ENCODE assay signal across 8 mouse cellular contexts in the genomic region with DNA sequence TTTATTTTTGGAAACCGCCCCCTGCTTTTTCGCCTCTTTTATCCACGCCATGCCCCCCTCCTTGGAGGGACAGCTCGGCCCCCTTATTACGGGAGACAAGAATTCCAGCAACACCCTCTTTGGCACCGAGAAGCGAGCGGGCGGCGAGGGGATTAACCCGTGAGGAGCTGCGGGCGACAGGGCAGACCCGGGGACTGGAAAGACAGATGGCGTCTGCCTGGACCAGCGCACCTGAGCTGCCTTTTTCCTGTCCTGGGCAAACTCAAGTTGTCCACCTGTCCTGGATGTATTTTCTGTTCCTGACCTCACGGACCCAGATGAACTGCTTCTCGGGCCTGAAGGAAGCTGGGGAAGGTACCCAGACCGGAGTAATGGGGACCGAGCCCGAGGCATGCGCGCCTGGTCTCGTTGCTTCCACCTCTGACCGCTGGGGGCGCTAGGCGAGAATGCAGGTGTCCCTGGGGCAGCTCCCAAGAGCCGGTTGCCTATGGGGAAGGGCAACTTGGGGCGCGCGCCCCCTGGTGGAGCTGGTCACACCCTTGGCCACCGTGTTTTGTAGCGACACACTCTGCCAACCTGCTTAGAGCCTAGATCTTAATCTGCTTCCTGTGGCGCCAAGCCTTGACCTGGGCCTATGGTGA. TPM values are rescaled to one million over a fixed set of nuclear protein-coding genes. Genes with fewer than 3 reads are reported as not detected.
DNase-seq lines count a peak whose midpoint lies in the region; ATAC-seq and TF ChIP-seq lines count a peak whose summit lies in the region.

A gene (minus strand): TSS at position 52 of the 641 bp plus-strand sequence.

- H3K4me2 ChIP-seq in hindbrain, embryonic 16.5 days (ENCODE audit: low read length), result peak within 1 kb of the TSS; percentile 45

- peaks cover 9% of the 10 kb centered on the region for H3K4me1 ChIP-seq in hindbrain, embryonic 16.5 days (ENCODE audit: control insufficient read depth, insufficient read depth, low read depth, low read length)

- H3K27me3 ChIP-seq in hindbrain, embryonic 16.5 days (replicated peaks; ENCODE audit: control insufficient read depth, insufficient read depth, low read length), result peaks cover 38% of the 10 kb centered on the region

- no peak within 1 kb of the TSS for H3K27ac ChIP-seq in gastrocnemius, adult 2 months
- H3K27ac ChIP-seq in hindbrain, embryonic 16.5 days (ENCODE audit: low read depth, low read length), result no peak within 1 kb of the TSS

- H3K36me3 ChIP-seq in hindbrain, embryonic 16.5 days (ENCODE audit: control insufficient read depth, insufficient read depth, low read length), result no peaks in the 10 kb centered on the region

- DNase-seq in WW6 (ENCODE audit: low read depth, low spot score), result peak; percentile 86
- peak; percentile 58 to 85 for DNase-seq in cerebellum, postnatal 4 days (ENCODE audit: low spot score in 2 of 2)
- peak; percentile 93 for DNase-seq in gastrocnemius, adult 2 months
- DNase-seq in left cerebral cortex, adult 18-20 months (ENCODE audit: low spot score in 2 of 2), result peak; percentile 58 to 69
- peak; percentile 42 for DNase-seq in right cerebral cortex, adult 18-20 months
- peak; percentile 67 for DNase-seq in urinary bladder, postnatal 10 days (ENCODE audit: low spot score)

- no peaks in the 10 kb centered on the region; the same call in 1 of the 2 replicates for H3K9me3 ChIP-seq in hindbrain, embryonic 16.5 days (ENCODE audit: control insufficient read depth, low read length)

- WGBS in hindbrain, embryonic 16.5 days, result 3% methylated on average over 34 of the region's 34 CpGs

- no peak for ATAC-seq in hindbrain, embryonic 16.5 days
- peak; percentile 95 for ATAC-seq in megakaryocyte, adult 5-6 weeks (ENCODE audit: poor library complexity, severe bottlenecking)

- peak; percentile 95 for TF ChIP-seq CTCF in gastrocnemius, adult 2 months (IDR thresholded peaks at IDR 0.05)

- peak within 1 kb of the TSS; percentile 64 for H3K4me3 ChIP-seq in gastrocnemius, adult 2 months
- peak within 1 kb of the TSS; percentile 24 for H3K4me3 ChIP-seq in hindbrain, embryonic 16.5 days (ENCODE audit: low read length)

- H3K9ac ChIP-seq in hindbrain, embryonic 16.5 days (ENCODE audit: low read depth, low read length), result peak within 1 kb of the TSS; percentile 18; the same call in 1 of the 2 replicates

- intact Hi-C loops in gastrocnemius, adult 2 months (cut with DNase I), result loop anchor here (1.0 to 10.0 kb wide), 3 partner anchors 64 to 148 kb away; no protein-coding TSS in a partner anchor

RNA-seq across cellular contexts. Expression of the gene that starts here (rescaled TPM):
- total RNA-seq in gastrocnemius, adult 2 months (2021), result 1 to 10 TPM in 1 of 2 experiments, under 1 TPM in 1; 0.78 to 1.6 TPM
- polyA plus RNA-seq in hindbrain, embryonic 16.5 days (2015; fragmentation: Nextera tagmentation; extraction: Ambion mirVana), result 0.20 and 0.31 TPM in 2 replicates
- total RNA-seq in left cerebral cortex, adult 18-20 months (2021), result under 1 TPM; 0.28 to 0.42 TPM
- 0.11 TPM in 1 of 2 replicates, not detected in the other for total RNA-seq in megakaryocyte, adult 5-6 weeks (2015)
- total RNA-seq in megakaryocyte, adult 5-6 weeks (2017), result under 0.01 TPM in 1 of 2 replicates, not detected in the other

Comparison
In these comparisons a context has a peak if more than half of its experiments do, and no peak if none do; other contexts are left out.
1. Peak in DNase-seq in left cerebral cortex, adult 18-20 months; RNA of the gene not detected or under 1 TPM.
2. Peak in ATAC-seq in megakaryocyte, adult 5-6 weeks; RNA of the gene not detected or under 1 TPM.
3. DNase-seq: peak in every context shown above with its lines; median percentile 93 in gastrocnemius, adult 2 months; 86 in WW6; 72 in cerebellum, postnatal 4 days; 67 in urinary bladder, postnatal 10 days; 64 in left cerebral cortex, adult 18-20 months; 42 in right cerebral cortex, adult 18-20 months.